Mouse (Mus musculus) kidney, postnatal 36 days (tissue): ENCODE results near the gene Impdh2.

Experiments used
- DNase-seq, 2 experiments: peaks; one replicate each; pipeline ENCODE4 v3.0.0; 2021 to 2022; ENCODE audit warnings: mixed read lengths in 2 of 2

Impdh2 gene

GRCm38 (mm10) chr9:108570207-108570896 lies 10.3 kb downstream of the Impdh2 start:
- DNase-seq = peak; percentile 88 to 96

GRCm38 (mm10) chr9:108571401-108571973 lies 11.4 kb downstream of the Impdh2 start:
- DNase-seq = no peak

- DNase-seq = no peak
Measured at GRCm38 (mm10) chr9:108572321-108572720, 12.2 kb downstream of the Impdh2 start.

- peak; percentile 55 to 87 for DNase-seq
Measured at GRCm38 (mm10) chr9:108573774-108574690, 13.9 kb downstream of the Impdh2 start.

- DNase-seq = no peak
Measured at GRCm38 (mm10) chr9:108574921-108575320, 14.8 kb downstream of the Impdh2 start.

- no peak for DNase-seq
Measured at GRCm38 (mm10) chr9:108575321-108576297, 15.5 kb downstream of the Impdh2 start.

GRCm38 (mm10) chr9:108577025-108577424 lies 16.9 kb downstream of the Impdh2 start:
- no peak for DNase-seq

- peak in 1 of 2 experiments; percentile 64 for DNase-seq
Measured at GRCm38 (mm10) chr9:108577934-108578544, 18.0 kb downstream of the Impdh2 start.

- DNase-seq = peak; percentile 95 to 97
Measured at GRCm38 (mm10) chr9:108578545-108579343, 18.7 kb downstream of the Impdh2 start, which contains the start of gene Wdr6. Gene Wdr6, minus strand, starts transcription at chr9:108578739.

GRCm38 (mm10) chr9:108579344-108579690 lies 19.2 kb downstream of the Impdh2 start:
- DNase-seq = no peak

- DNase-seq = peak; percentile 50 to 58
Measured at GRCm38 (mm10) chr9:108587571-108588180, 27.6 kb downstream of the Impdh2 start.

GRCm38 (mm10) chr9:108589229-108589628 lies 29.1 kb downstream of the Impdh2 start:
- DNase-seq = peak in 1 of 2 experiments; percentile 28

- no peak for DNase-seq
Measured at GRCm38 (mm10) chr9:108591462-108591861, 31.4 kb downstream of the Impdh2 start.

GRCm38 (mm10) chr9:108594354-108594753 lies 34.3 kb downstream of the Impdh2 start:
- DNase-seq = no peak

GRCm38 (mm10) chr9:108596998-108597764 lies 37.1 kb downstream of the Impdh2 start, which contains the start of gene P4htm:
Gene P4htm, minus strand, starts transcription at chr9:108597667.
- DNase-seq = peak; percentile 54 to 77

GRCm38 (mm10) chr9:108599021-108599566 lies 39.0 kb downstream of the Impdh2 start:
- DNase-seq = no peak

- no peak for DNase-seq
Measured at GRCm38 (mm10) chr9:108600011-108600410, 39.9 kb downstream of the Impdh2 start.

- DNase-seq = no peak
Measured at GRCm38 (mm10) chr9:108601986-108602385, 41.9 kb downstream of the Impdh2 start.

- peak in 1 of 2 experiments; percentile 35 for DNase-seq
Measured at GRCm38 (mm10) chr9:108607929-108608328, 47.8 kb downstream of the Impdh2 start.
